Mouse (Mus musculus) lung, postnatal 36 days (tissue): Measurements from ENCODE around the gene Mkrn3.

Source experiments
- DNase-seq: peaks from one replicate; pipeline ENCODE4 v3.0.0; 2022; ENCODE audit warnings: mixed read lengths

Mkrn3 gene

GRCm38 (mm10) chr7:62377313-62377712 is 42.6 kb downstream of the Mkrn3 start:
- DNase-seq = no peak

GRCm38 (mm10) chr7:62376510-62377304 is 43.2 kb downstream of the Mkrn3 start, which contains the start of gene Magel2:
Gene Magel2 (plus strand): TSS chr7:62377010.
- DNase-seq = no peak

GRCm38 (mm10) chr7:62375658-62376057 is 44.3 kb downstream of the Mkrn3 start:
- DNase-seq = peak; percentile 26
